Mouse (Mus musculus) liver, embryonic 14.5 days (tissue): Measurements from ENCODE around the gene Skap2. TPM values are rescaled to one million over a fixed set of nuclear protein-coding genes. Genes with fewer than 3 reads are reported as not detected.

ENCODE experiments used
- ATAC-seq: fragments of 200-750 bp; cut with Nextera tagmentation; 2 replicates; pipeline ENCODE4 v1.8.0; 2017; ENCODE audit warnings: moderate number of reproducible peaks, mild to moderate bottlenecking, moderate library complexity; ENCODE audit not compliant: insufficient read depth
- DNase-seq, 3 experiments: peaks; one replicate each; pipeline ENCODE4 v3.0.0-alpha.2; 2012 to 2013; ENCODE audit warnings: low read depth in 3 of 3, low spot score in 3 of 3
- H3K27ac ChIP-seq: fragments of 300-500 bp; sonication (generic); 2 replicates; pipeline ENCODE4 v1.5.1; 2014; ENCODE audit warnings: moderate library complexity, mild to moderate bottlenecking, control low read depth, inconsistent platforms
- H3K27me3 ChIP-seq: fragments of 300-500 bp; sonication (generic); 2 replicates; pipeline ENCODE4 v1.6.1; 2014; ENCODE audit warnings: mild to moderate bottlenecking, low read length, moderate library complexity; ENCODE audit not compliant: control insufficient read depth, insufficient read depth
- H3K36me3 ChIP-seq: fragments of 300-500 bp; sonication (generic); replicated peaks from 2 replicates; pipeline ENCODE4 v1.6.1; 2014; ENCODE audit warnings: low read depth; ENCODE audit not compliant: control insufficient read depth, insufficient read depth
- H3K4me1 ChIP-seq, 2 experiments: fragments of 200-500 bp in 1 of 2; fragments of 300-500 bp in 1 of 2; sonication (generic) in 1 of 2; replicated peaks; 2 replicates each; pipeline ENCODE4 v1.6.1; 2012 to 2014; ENCODE audit warnings: antibody characterized with exemption in 1 of 2, inconsistent platforms in 1 of 2, low read length in 1 of 2; ENCODE audit not compliant: control insufficient read depth in 2 of 2, insufficient read depth in 2 of 2
- H3K4me2 ChIP-seq: fragments of 300-500 bp; sonication (generic); 2 replicates; pipeline ENCODE4 v1.6.1; 2014; ENCODE audit warnings: low read depth, mild to moderate bottlenecking, control low read depth, moderate library complexity
- H3K4me3 ChIP-seq, 2 experiments: fragments of 200-500 bp in 1 of 2; fragments of 300-500 bp in 1 of 2; sonication (generic) in 1 of 2; 2 replicates each; pipeline ENCODE4 v1.5.1; 2012 to 2014; ENCODE audit warnings: low read depth in 2 of 2, low read length in 2 of 2, mild to moderate bottlenecking in 2 of 2, control low read depth in 1 of 2, inconsistent platforms in 1 of 2, moderate library complexity in 1 of 2; ENCODE audit not compliant: insufficient read depth in 1 of 2
- H3K9ac ChIP-seq: fragments of 300-500 bp; sonication (generic); replicated peaks from 2 replicates; pipeline ENCODE4 v1.6.1; 2014; ENCODE audit warnings: mild to moderate bottlenecking, control low read depth, moderate library complexity
- H3K9me3 ChIP-seq: fragments of 300-500 bp; sonication (generic); 2 replicates; pipeline ENCODE4 v1.6.1; 2016; ENCODE audit warnings: low read length, mixed read lengths; ENCODE audit not compliant: control insufficient read depth
- CTCF ChIP-seq: IDR thresholded peaks from 2 replicates; pipeline ENCODE4 v1.5.1; 2016; ENCODE audit warnings: antibody characterized with exemption, low read depth, control low read depth
- EP300 ChIP-seq: IDR thresholded peaks from 2 replicates; pipeline ENCODE4 v1.6.1; 2016; ENCODE audit warnings: antibody characterized with exemption, low read depth
- WGBS: fragments of 180-500 bp; shearing (Covaris S2); extraction: QIAGEN DNeasy Blood & Tissue Kit; methylation state at CpG from one replicate; pipeline ENCODE4 v1.1.7; 2014; ENCODE audit not compliant: insufficient replicate concordance; 5-methylcytosine and 5-hydroxymethylcytosine counted together
- polyA plus RNA-seq, 2 experiments: library from polyadenylated mRNA; depleted of rRNA in 1 of 2; stranded (reverse) in 1 of 2; unstranded in 1 of 2; fragments of >200 nt; fragmentation: Nextera tagmentation in 1 of 2; extraction: Ambion mirVana in 1 of 2; gene quantifications; 2 replicates each; pipeline versions ENCODE4 v1.2.1 to v1.2.3; 2012 to 2014

Gene Skap2
- polyA plus RNA-seq, 2 experiments, result 10.1 to 18.4 TPM

DNA sequence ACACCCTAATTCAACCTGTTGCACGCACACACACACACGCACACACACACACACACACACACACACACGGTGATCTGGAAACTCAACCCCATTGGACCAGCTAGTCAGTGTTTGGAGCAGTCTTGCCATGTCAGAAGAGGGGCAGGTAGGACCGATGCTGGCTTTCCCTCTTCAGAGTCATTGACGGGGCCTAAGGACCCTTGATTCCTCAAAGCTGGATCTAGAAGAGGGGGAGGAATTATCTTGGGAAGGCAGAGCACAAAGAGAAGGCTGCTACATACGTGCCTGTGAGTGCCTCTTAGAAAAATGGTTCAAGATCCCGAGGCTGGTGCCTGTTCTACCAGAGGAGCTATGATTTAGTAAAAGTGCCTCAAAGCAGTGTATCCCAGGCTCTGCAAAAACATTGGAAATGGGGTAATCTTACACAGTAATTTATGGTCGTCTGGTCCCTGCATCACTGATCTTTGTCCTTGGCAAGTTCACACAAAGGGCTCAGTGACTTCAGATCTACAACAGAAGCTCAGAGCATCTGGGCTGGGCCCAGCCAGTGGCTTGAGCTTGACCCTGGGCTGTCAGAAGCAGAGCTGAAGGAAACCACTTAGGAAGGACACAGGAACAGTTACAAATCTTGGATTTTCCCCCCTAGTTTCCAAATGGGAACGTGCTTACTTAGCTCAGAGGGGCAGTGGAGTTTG, 188.1 kb downstream of the Skap2 start:
- 57% methylated on average over 9 of the region's 9 CpGs for WGBS
- ATAC-seq, result no peak
- TF ChIP-seq CTCF, result no peak
- TF ChIP-seq EP300, result no peak
- no peak for DNase-seq
- Histone ChIP-seq H3K27me3 (no peaks in the 10 kb centered on the region), H3K4me3 (no peak overlapping the region), H3K27ac (no peak overlapping the region), H3K4me2 (no peak overlapping the region), H3K36me3 (no peaks in the 10 kb centered on the region), H3K4me1 (no peaks in the 10 kb centered on the region), H3K9ac (no peak overlapping the region), H3K9me3 (no peaks in the 10 kb centered on the region)

DNA sequence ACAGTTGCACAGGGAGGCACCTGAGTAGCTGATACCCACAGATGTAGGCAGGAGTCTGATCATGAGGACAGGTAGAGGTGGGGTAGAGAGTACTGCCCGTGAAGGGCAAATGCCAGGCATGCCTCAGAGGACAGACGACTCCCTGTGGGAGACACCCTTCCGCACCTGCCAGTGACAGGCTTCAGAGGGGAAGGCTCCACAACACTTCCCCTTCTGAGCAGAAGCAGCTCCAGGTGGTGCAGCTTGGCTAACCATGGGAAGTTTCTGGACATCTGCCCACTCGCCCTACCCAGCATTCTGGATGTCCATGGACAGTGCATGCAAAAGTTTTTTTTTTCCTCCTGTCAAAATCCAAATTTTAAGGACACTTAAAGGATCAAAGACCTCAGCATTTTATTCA, 190.3 kb downstream of the Skap2 start:
- 37% methylated on average over 4 of the region's 4 CpGs for WGBS

DNA sequence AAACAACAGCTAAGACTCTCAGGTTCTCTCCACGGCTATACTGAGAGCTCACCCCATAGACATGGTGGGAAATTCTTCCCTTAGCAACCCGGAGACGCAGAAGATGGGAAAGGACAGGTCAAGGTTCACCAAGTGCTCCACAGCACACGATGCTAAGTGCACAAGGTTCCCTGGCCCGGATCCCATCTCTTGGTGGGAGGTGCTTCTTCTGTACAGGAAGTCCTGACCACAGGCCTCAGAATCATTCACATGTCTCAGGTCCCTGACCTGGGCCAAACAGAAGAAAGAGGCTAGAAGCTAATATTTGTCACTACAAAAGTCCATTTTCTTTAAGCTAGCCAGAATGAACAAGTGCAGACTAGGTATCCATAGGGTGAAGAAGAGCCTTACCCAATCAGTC, 191.5 kb downstream of the Skap2 start:
- no peak for ATAC-seq
- no peak overlapping the region for H3K4me3 ChIP-seq
- no peaks in the 10 kb centered on the region for H3K4me1 ChIP-seq
- TF ChIP-seq EP300, result no peak
- no peak for TF ChIP-seq CTCF
- no peak overlapping the region for H3K9ac ChIP-seq
- no peaks in the 10 kb centered on the region for H3K9me3 ChIP-seq
- H3K27ac ChIP-seq, result no peak overlapping the region
- no peaks in the 10 kb centered on the region for H3K36me3 ChIP-seq
- no peak overlapping the region for H3K4me2 ChIP-seq
- WGBS, result 33% methylated on average over 5 of the region's 5 CpGs
- H3K27me3 ChIP-seq, result no peaks in the 10 kb centered on the region
- DNase-seq, result no peak

More for the DNA sequence above, 190.3 kb downstream of the Skap2 start:
- ATAC-seq, result no peak
- Histone ChIP-seq H3K4me1 (no peaks in the 10 kb centered on the region), H3K4me3 (no peak overlapping the region), H3K4me2 (no peak overlapping the region), H3K9ac (no peak overlapping the region), H3K27ac (no peak overlapping the region), H3K9me3 (no peaks in the 10 kb centered on the region), H3K36me3 (no peaks in the 10 kb centered on the region), H3K27me3 (no peaks in the 10 kb centered on the region)
- no peak for TF ChIP-seq CTCF
- no peak for TF ChIP-seq EP300
- DNase-seq, result no peak

DNA sequence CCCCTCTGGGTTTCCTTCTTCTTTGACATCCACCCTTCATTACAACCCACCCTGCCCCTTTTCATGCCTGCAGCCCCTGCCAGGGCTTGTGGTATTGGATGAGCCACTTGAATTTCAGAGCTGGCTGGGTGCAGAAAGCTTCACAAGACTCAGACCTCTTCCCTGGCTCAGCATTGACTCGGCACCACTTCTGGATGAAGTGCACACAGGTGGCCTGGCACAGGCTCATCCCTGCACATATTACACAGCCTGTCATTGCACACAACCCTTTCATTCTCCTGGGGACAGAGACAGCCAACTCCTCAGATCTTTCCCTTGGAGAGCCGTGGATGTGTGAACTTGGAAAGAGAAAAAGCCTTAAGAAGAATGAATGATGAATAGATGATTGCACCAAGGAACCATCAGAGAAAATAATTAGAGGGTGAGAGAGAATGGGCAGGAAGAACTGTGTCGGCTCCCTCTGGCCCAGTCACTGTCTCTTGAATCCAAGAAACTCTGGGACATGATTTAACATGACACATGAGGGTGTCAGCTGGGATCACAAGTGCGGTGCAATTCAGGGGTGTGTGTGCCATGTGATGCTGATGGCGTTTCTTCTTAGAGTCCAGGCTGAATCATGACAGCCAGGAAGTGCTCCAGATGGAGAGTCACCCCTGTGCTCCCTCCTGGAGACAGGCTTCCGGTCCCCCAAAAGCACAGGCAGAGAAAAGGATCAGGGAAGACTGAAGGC, 195.3 kb downstream of the Skap2 start:
- no peak overlapping the region for H3K9ac ChIP-seq
- ATAC-seq (no peak), DNase-seq (no peak)
- no peaks in the 10 kb centered on the region for H3K9me3 ChIP-seq
- H3K4me3 ChIP-seq, result no peak overlapping the region
- H3K27me3 ChIP-seq, result no peaks in the 10 kb centered on the region
- H3K4me1 ChIP-seq, result no peaks in the 10 kb centered on the region
- no peak overlapping the region for H3K27ac ChIP-seq
- no peak for TF ChIP-seq CTCF
- TF ChIP-seq EP300, result no peak
- WGBS, result 61% methylated on average over 6 of the region's 6 CpGs
- H3K36me3 ChIP-seq, result no peaks in the 10 kb centered on the region
- H3K4me2 ChIP-seq, result no peak overlapping the region

DNA sequence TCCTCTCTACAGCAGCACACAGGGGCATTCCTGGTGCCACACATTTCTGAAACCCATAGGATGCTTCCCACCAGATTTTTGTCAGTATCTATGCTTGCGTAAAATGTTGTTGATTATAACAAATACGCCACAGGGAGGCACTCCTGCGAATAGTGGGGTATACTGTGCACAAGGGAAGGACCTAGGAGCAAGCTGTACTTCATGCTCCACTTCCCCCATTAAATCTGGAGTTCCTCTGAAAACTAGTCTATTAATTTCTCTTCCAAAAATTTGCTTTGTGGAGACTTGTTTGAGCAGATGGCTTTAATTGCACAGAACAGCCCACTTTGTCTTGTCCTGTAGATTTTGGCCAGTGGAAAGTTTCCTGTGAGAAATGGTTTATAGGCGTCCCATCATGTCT, 201.4 kb downstream of the Skap2 start:
- Histone ChIP-seq H3K9ac (no peak overlapping the region), H3K27ac (no peak overlapping the region), H3K9me3 (no peaks in the 10 kb centered on the region), H3K4me3 (no peak overlapping the region), H3K36me3 (no peaks in the 10 kb centered on the region), H3K4me1 (no peaks in the 10 kb centered on the region), H3K4me2 (no peak overlapping the region), H3K27me3 (no peaks in the 10 kb centered on the region)
- DNase-seq, result no peak
- no peak for TF ChIP-seq EP300
- no peak for TF ChIP-seq CTCF
- 45% methylated on average over 4 of the region's 4 CpGs for WGBS
- no peak for ATAC-seq
